Mouse (Mus musculus) G1E (cell line): ENCODE data around the gene Hsp90ab1.

Experiments
- CTCF ChIP-seq: IDR thresholded peaks from 2 replicates; pipeline ENCODE4 v1.5.1; 2012; ENCODE audit warnings: low read depth, low read length, inconsistent platforms, mixed read lengths
- GATA1 ChIP-seq: IDR thresholded peaks from 2 replicates; pipeline ENCODE4 v1.6.1; 2012; ENCODE audit warnings: borderline replicate concordance, low read length, inconsistent platforms, mixed read lengths
- TAL1 ChIP-seq: conservative IDR thresholded peaks from 2 replicates; pipeline ENCODE4 v1.6.1; 2012; ENCODE audit warnings: low read depth, low read length, inconsistent platforms, mixed read lengths

DNA sequence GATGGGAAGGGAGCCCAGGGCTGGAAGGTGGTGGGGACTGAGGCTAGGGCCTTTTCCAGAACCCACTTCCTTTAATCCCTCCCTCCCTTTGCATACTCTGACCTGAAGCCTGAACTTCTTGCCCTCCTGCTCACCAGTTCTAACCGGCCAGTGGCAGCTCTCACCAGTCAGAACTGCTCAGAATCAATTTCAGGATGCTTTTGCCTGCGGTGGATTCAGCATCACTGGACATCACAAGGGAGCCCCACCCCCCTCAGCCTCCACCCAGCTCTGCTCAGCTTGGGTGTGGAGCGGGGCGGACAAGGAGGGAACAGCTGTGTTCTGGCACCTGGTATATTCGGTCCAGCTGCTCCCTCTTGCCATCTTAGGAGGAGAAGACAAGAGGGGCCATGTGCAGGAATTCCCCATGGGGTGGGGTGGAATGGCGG, 28.8 kb upstream of the Hsp90ab1 start, which contains the start of gene Mymx:
- TF ChIP-seq CTCF (no peak), GATA1 (no peak), TAL1 (no peak)
